In the genomic region with DNA sequence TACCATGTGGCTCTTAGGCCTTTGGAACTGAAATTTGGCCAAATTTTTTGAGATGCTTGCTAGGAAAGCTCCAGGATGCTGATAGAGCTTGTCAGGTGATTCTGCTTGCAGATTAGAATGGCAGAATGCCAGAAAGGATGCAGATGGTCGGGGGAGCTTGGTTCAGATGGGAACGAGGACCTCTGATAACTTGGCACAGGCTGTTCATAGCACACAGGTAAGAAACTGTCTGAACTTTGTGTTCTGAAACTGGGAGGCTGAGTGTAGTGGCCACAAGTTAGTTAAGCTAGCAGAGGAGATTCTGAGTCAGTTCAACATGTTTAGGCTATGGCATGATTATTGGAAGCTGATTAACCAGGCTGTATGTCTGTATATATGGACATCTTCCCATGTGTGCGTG, we compare ENCODE assay signal across 27 mouse cellular contexts.
DNase-seq lines count a peak whose midpoint lies in the region; ATAC-seq and TF ChIP-seq lines count a peak whose summit lies in the region.
"Had no signal": no experiment of that assay in that cellular context is flagged by ENCODE, and none has a peak within 500 bp of the region (broad histone marks: within the 10 kb centered on the region; RNA-seq: fewer than 3 reads in every experiment).

No protein-coding gene starts in this region.

- H3K9me3 ChIP-seq in hindbrain, postnatal 0 days (ENCODE audit: low read length) = no peaks in the 10 kb centered on the region
- H3K9me3 ChIP-seq in hindbrain, embryonic 14.5 days (ENCODE audit: control insufficient read depth, low read length) = no peaks in the 10 kb centered on the region
- no peaks in the 10 kb centered on the region for H3K9me3 ChIP-seq in stomach, postnatal 0 days (ENCODE audit: control insufficient read depth, low read length)
- no peaks in the 10 kb centered on the region for H3K9me3 ChIP-seq in heart, embryonic 10.5 days
- H3K9me3 ChIP-seq: embryonic facial prominence, embryonic 12.5 days; heart, embryonic 15.5 days; liver, embryonic 12.5 days; midbrain, embryonic 13.5 days; neural tube, embryonic 12.5 days had no signal

- no peak overlapping the region for H3K9ac ChIP-seq in hindbrain, postnatal 0 days (replicated peaks; ENCODE audit: low read length)
- H3K9ac ChIP-seq in hindbrain, embryonic 14.5 days = no peak overlapping the region
- H3K9ac ChIP-seq in stomach, postnatal 0 days (ENCODE audit: low read length) = no peak overlapping the region
- H3K9ac ChIP-seq: embryonic facial prominence, embryonic 12.5 days; heart, embryonic 15.5 days; liver, embryonic 12.5 days; liver, postnatal 0 days; midbrain, embryonic 13.5 days; neural tube, embryonic 12.5 days had no signal

- no peak overlapping the region for H3K4me3 ChIP-seq in hindbrain, postnatal 0 days (ENCODE audit: low read length)
- H3K4me3 ChIP-seq in hindbrain, embryonic 14.5 days (replicated peaks; ENCODE audit: low read length) = no peak overlapping the region
- H3K4me3 ChIP-seq in stomach, postnatal 0 days (ENCODE audit: low read depth, low read length) = no peak overlapping the region
- no peak overlapping the region for H3K4me3 ChIP-seq in heart, embryonic 10.5 days
- H3K4me3 ChIP-seq: embryonic facial prominence, embryonic 12.5 days; heart, embryonic 15.5 days; left cerebral cortex, adult 2 months; liver, embryonic 12.5 days; megakaryocyte, embryonic 14.5 days; midbrain, embryonic 13.5 days; myocyte; neural tube, embryonic 12.5 days had no signal

- no peak overlapping the region for H3K4me2 ChIP-seq in hindbrain, postnatal 0 days (ENCODE audit: low read depth, low read length)
- no peak overlapping the region for H3K4me2 ChIP-seq in hindbrain, embryonic 14.5 days (replicated peaks)
- H3K4me2 ChIP-seq in stomach, postnatal 0 days (replicated peaks; ENCODE audit: low read depth) = no peak overlapping the region
- H3K4me2 ChIP-seq: embryonic facial prominence, embryonic 12.5 days; heart, embryonic 15.5 days; liver, embryonic 12.5 days; midbrain, embryonic 13.5 days; neural tube, embryonic 12.5 days had no signal

- WGBS in hindbrain, postnatal 0 days = 52% methylated on average over 3 of the region's 3 CpGs
- WGBS in hindbrain, embryonic 14.5 days = 75% methylated on average over 3 of the region's 3 CpGs
- WGBS in stomach, postnatal 0 days = 70% methylated on average over 3 of the region's 3 CpGs
- 66% methylated on average over 3 of the region's 3 CpGs for WGBS in heart, embryonic 10.5 days

- ATAC-seq in hindbrain, postnatal 0 days = no peak
- no peak for ATAC-seq in hindbrain, embryonic 14.5 days (ENCODE audit: low FRiP score)
- ATAC-seq in stomach, postnatal 0 days (ENCODE audit: low FRiP score, low TSS enrichment) = no peak
- ATAC-seq: forebrain, embryonic 16.5 days; intestine, postnatal 0 days; liver, embryonic 12.5 days; liver, postnatal 0 days; lung, postnatal 0 days; midbrain, embryonic 13.5 days had no signal

- no peak for TF ChIP-seq CTCF in hindbrain, postnatal 0 days (IDR thresholded peaks at IDR 0.05; ENCODE audit: low read depth)
- TF ChIP-seq CTCF in stomach, postnatal 0 days (IDR thresholded peaks at IDR 0.05; ENCODE audit: low read depth) = no peak

- TF ChIP-seq EP300 in stomach, postnatal 0 days (optimal IDR thresholded peaks at IDR 0.05) = no peak

- no peaks in the 10 kb centered on the region for H3K4me1 ChIP-seq in hindbrain, postnatal 0 days (ENCODE audit: insufficient read depth, low read length)
- peaks cover 5% of the 10 kb centered on the region; the same call in 1 of the 2 replicates for H3K4me1 ChIP-seq in hindbrain, embryonic 14.5 days (replicated peaks; ENCODE audit: control insufficient read depth, insufficient read depth, low read length)
- no peaks in the 10 kb centered on the region for H3K4me1 ChIP-seq in stomach, postnatal 0 days (replicated peaks; ENCODE audit: control insufficient read depth, insufficient read depth)
- no peaks in the 10 kb centered on the region for H3K4me1 ChIP-seq in heart, embryonic 10.5 days
- H3K4me1 ChIP-seq: embryonic facial prominence, embryonic 12.5 days; liver, embryonic 12.5 days; megakaryocyte, embryonic 14.5 days; neural tube, embryonic 12.5 days had no signal

- no peaks in the 10 kb centered on the region for H3K27me3 ChIP-seq in hindbrain, postnatal 0 days (ENCODE audit: insufficient read depth, low read length)
- no peaks in the 10 kb centered on the region for H3K27me3 ChIP-seq in hindbrain, embryonic 14.5 days (ENCODE audit: control insufficient read depth, insufficient read depth, low read length)
- no peaks in the 10 kb centered on the region for H3K27me3 ChIP-seq in stomach, postnatal 0 days (ENCODE audit: control insufficient read depth, insufficient read depth, low read length)
- H3K27me3 ChIP-seq in heart, embryonic 10.5 days (ENCODE audit: insufficient read depth, poor library complexity, severe bottlenecking) = no peaks in the 10 kb centered on the region
- H3K27me3 ChIP-seq: embryonic facial prominence, embryonic 12.5 days; heart, embryonic 15.5 days; liver, embryonic 12.5 days; megakaryocyte, embryonic 14.5 days; midbrain, embryonic 13.5 days; neural tube, embryonic 12.5 days had no signal

- peak; percentile 80 for DNase-seq in hindbrain, postnatal 0 days (ENCODE audit: low spot score)
- no peak for DNase-seq in hindbrain, embryonic 14.5 days (ENCODE audit: low spot score)
- DNase-seq in brain, adult 2 months (ENCODE audit: low read depth, low spot score) = peak; percentile 92
- DNase-seq in cerebellum, adult 18-20 months = peak; percentile 64 to 74
- DNase-seq in cerebellum, postnatal 10 days = peak; percentile 82 to 87
- no peak for DNase-seq in stomach, postnatal 0 days (ENCODE audit: low spot score)
- DNase-seq in spleen, postnatal 14 days (ENCODE audit: low spot score in 2 of 2) = no peak
- DNase-seq in heart, embryonic 10.5 days (ENCODE audit: low spot score) = no peak
- DNase-seq: adrenal gland, adult 2 months; adrenal gland, postnatal 36 days; B cell, adult 2 months; embryo, embryonic 11 days; kidney, adult 9 months; kidney, postnatal 14 days; liver, postnatal 0 days; lung, postnatal 4 days had no signal

- H3K27ac ChIP-seq in hindbrain, postnatal 0 days = no peak overlapping the region
- no peak overlapping the region for H3K27ac ChIP-seq in hindbrain, embryonic 14.5 days
- no peak overlapping the region for H3K27ac ChIP-seq in stomach, postnatal 0 days (replicated peaks)
- no peak overlapping the region for H3K27ac ChIP-seq in heart, embryonic 10.5 days
- H3K27ac ChIP-seq: embryonic facial prominence, embryonic 12.5 days; heart, embryonic 15.5 days; left cerebral cortex, adult 2 months; liver, embryonic 12.5 days; midbrain, embryonic 13.5 days; neural tube, embryonic 12.5 days had no signal

- H3K36me3 ChIP-seq in hindbrain, postnatal 0 days (ENCODE audit: insufficient read depth, low read length) = no peaks in the 10 kb centered on the region
- no peaks in the 10 kb centered on the region for H3K36me3 ChIP-seq in hindbrain, embryonic 14.5 days (replicated peaks; ENCODE audit: control insufficient read depth, insufficient read depth)
- no peaks in the 10 kb centered on the region for H3K36me3 ChIP-seq in stomach, postnatal 0 days (ENCODE audit: control insufficient read depth, insufficient read depth, low read length)
- H3K36me3 ChIP-seq in heart, embryonic 10.5 days = no peaks in the 10 kb centered on the region
- H3K36me3 ChIP-seq: embryonic facial prominence, embryonic 12.5 days; heart, embryonic 15.5 days; liver, embryonic 12.5 days; midbrain, embryonic 13.5 days; neural tube, embryonic 12.5 days had no signal

Comparison
In these comparisons a context has a peak if more than half of its experiments do, and no peak if none do; other contexts are left out.
1. DNase-seq: peak in hindbrain, postnatal 0 days (single experiment), brain, adult 2 months (single experiment), cerebellum, adult 18-20 months (2 of 2) and cerebellum, postnatal 10 days (2 of 2); none in hindbrain, embryonic 14.5 days (single experiment), stomach, postnatal 0 days (single experiment), spleen, postnatal 14 days (0 of 2) and heart, embryonic 10.5 days (single experiment).